Mouse (Mus musculus): ENCODE measurements around the gene Gm17359. TPM values are rescaled to one million over a fixed set of nuclear protein-coding genes. Genes with fewer than 3 reads are reported as not detected.

Gene Gm17359
- polyA plus RNA-seq, 1 experiment from 2014 or later, result 0.11 TPM

- no peaks in the 10 kb centered on the region for H3K27me3 ChIP-seq (ENCODE audit: control insufficient read depth, insufficient read depth, low read length)
- no peaks in the 10 kb centered on the region for H3K36me3 ChIP-seq (ENCODE audit: control insufficient read depth, insufficient read depth, low read length)
- H3K9ac ChIP-seq (ENCODE audit: low read length), result no peak overlapping the region
- H3K27ac ChIP-seq (replicated peaks; ENCODE audit: low read depth, low read length), result no peak overlapping the region
- no peak overlapping the region for H3K4me3 ChIP-seq (ENCODE audit: low read depth, low read length)
- ATAC-seq (ENCODE audit: insufficient number of reproducible peaks, low FRiP score, low TSS enrichment, low read depth) (no peak), DNase-seq (ENCODE audit: low spot score) (no peak)
- H3K9me3 ChIP-seq (ENCODE audit: control insufficient read depth, low read length), result no peaks in the 10 kb centered on the region
- 88% methylated on average over 14 of the region's 14 CpGs for WGBS
- H3K4me2 ChIP-seq (ENCODE audit: low read depth, severe bottlenecking), result no peak overlapping the region
- no peaks in the 10 kb centered on the region for H3K4me1 ChIP-seq (ENCODE audit: control insufficient read depth, insufficient read depth, low read length)
Measured at GRCm38 (mm10) chr3:79452696-79453263, 116.3 kb downstream of the Gm17359 start.

GRCm38 (mm10) chr3:79455761-79456160 lies 119.3 kb downstream of the Gm17359 start:
- ATAC-seq (ENCODE audit: insufficient number of reproducible peaks, low FRiP score, low TSS enrichment, low read depth) (no peak), DNase-seq (ENCODE audit: low spot score) (no peak)
- no peak overlapping the region for H3K4me3 ChIP-seq (ENCODE audit: low read depth, low read length)
- H3K36me3 ChIP-seq (ENCODE audit: control insufficient read depth, insufficient read depth, low read length), result no peaks in the 10 kb centered on the region
- H3K9ac ChIP-seq (ENCODE audit: low read length), result no peak overlapping the region
- no peaks in the 10 kb centered on the region for H3K4me1 ChIP-seq (ENCODE audit: control insufficient read depth, insufficient read depth, low read length)
- no peaks in the 10 kb centered on the region for H3K27me3 ChIP-seq (ENCODE audit: control insufficient read depth, insufficient read depth, low read length)
- 24% methylated on average over 11 of the region's 11 CpGs for WGBS
- no peak overlapping the region for H3K4me2 ChIP-seq (ENCODE audit: low read depth, severe bottlenecking)
- H3K27ac ChIP-seq (replicated peaks; ENCODE audit: low read depth, low read length), result no peak overlapping the region
- no peaks in the 10 kb centered on the region for H3K9me3 ChIP-seq (ENCODE audit: control insufficient read depth, low read length)

- DNase-seq (ENCODE audit: low spot score) (no peak), ATAC-seq (ENCODE audit: insufficient number of reproducible peaks, low FRiP score, low TSS enrichment, low read depth) (no peak)
- Histone ChIP-seq H3K4me2 (ENCODE audit: low read depth, severe bottlenecking) (no peak overlapping the region), H3K4me1 (ENCODE audit: control insufficient read depth, insufficient read depth, low read length) (no peaks in the 10 kb centered on the region), H3K4me3 (ENCODE audit: low read depth, low read length) (no peak overlapping the region), H3K27me3 (ENCODE audit: control insufficient read depth, insufficient read depth, low read length) (no peaks in the 10 kb centered on the region), H3K9me3 (ENCODE audit: control insufficient read depth, low read length) (no peaks in the 10 kb centered on the region), H3K27ac (replicated peaks; ENCODE audit: low read depth, low read length) (no peak overlapping the region), H3K9ac (ENCODE audit: low read length) (no peak overlapping the region), H3K36me3 (ENCODE audit: control insufficient read depth, insufficient read depth, low read length) (peaks cover 3% of the 10 kb centered on the region; the same call in 1 of the 2 replicates)
- 93% methylated on average over 14 of the region's 14 CpGs for WGBS
Measured at GRCm38 (mm10) chr3:79458651-79459275, 122.3 kb downstream of the Gm17359 start.

- Histone ChIP-seq H3K36me3 (ENCODE audit: control insufficient read depth, insufficient read depth, low read length) (peaks cover 2% of the 10 kb centered on the region; the same call in 1 of the 2 replicates), H3K27ac (replicated peaks; ENCODE audit: low read depth, low read length) (no peak overlapping the region), H3K4me1 (ENCODE audit: control insufficient read depth, insufficient read depth, low read length) (no peaks in the 10 kb centered on the region), H3K27me3 (ENCODE audit: control insufficient read depth, insufficient read depth, low read length) (no peaks in the 10 kb centered on the region), H3K9ac (ENCODE audit: low read length) (no peak overlapping the region), H3K4me3 (ENCODE audit: low read depth, low read length) (no peak overlapping the region), H3K4me2 (ENCODE audit: low read depth, severe bottlenecking) (no peak overlapping the region), H3K9me3 (ENCODE audit: control insufficient read depth, low read length) (no peaks in the 10 kb centered on the region)
- no peak for DNase-seq (ENCODE audit: low spot score)
- WGBS, result 94% methylated on average over 5 of the region's 5 CpGs
- no peak for ATAC-seq (ENCODE audit: insufficient number of reproducible peaks, low FRiP score, low TSS enrichment, low read depth)
Measured at GRCm38 (mm10) chr3:79469440-79469839, 133.0 kb downstream of the Gm17359 start.

- Histone ChIP-seq H3K36me3 (ENCODE audit: control insufficient read depth, insufficient read depth, low read length) (no peaks in the 10 kb centered on the region), H3K27me3 (ENCODE audit: control insufficient read depth, insufficient read depth, low read length) (no peaks in the 10 kb centered on the region), H3K4me2 (ENCODE audit: low read depth, severe bottlenecking) (no peak overlapping the region), H3K4me1 (ENCODE audit: control insufficient read depth, insufficient read depth, low read length) (no peaks in the 10 kb centered on the region), H3K27ac (replicated peaks; ENCODE audit: low read depth, low read length) (no peak overlapping the region), H3K9me3 (ENCODE audit: control insufficient read depth, low read length) (no peaks in the 10 kb centered on the region), H3K9ac (ENCODE audit: low read length) (no peak overlapping the region), H3K4me3 (ENCODE audit: low read depth, low read length) (no peak overlapping the region)
- 98% methylated on average over 5 of the region's 5 CpGs for WGBS
- ATAC-seq (ENCODE audit: insufficient number of reproducible peaks, low FRiP score, low TSS enrichment, low read depth) (no peak), DNase-seq (ENCODE audit: low spot score) (no peak)
Measured at GRCm38 (mm10) chr3:79472362-79472761, 135.9 kb downstream of the Gm17359 start.

- no peak for DNase-seq (ENCODE audit: low spot score)
- Histone ChIP-seq H3K9ac (ENCODE audit: low read length) (no peak overlapping the region), H3K36me3 (ENCODE audit: control insufficient read depth, insufficient read depth, low read length) (no peaks in the 10 kb centered on the region), H3K27ac (replicated peaks; ENCODE audit: low read depth, low read length) (no peak overlapping the region), H3K27me3 (ENCODE audit: control insufficient read depth, insufficient read depth, low read length) (no peaks in the 10 kb centered on the region), H3K9me3 (ENCODE audit: control insufficient read depth, low read length) (no peaks in the 10 kb centered on the region), H3K4me2 (ENCODE audit: low read depth, severe bottlenecking) (no peak overlapping the region), H3K4me1 (ENCODE audit: control insufficient read depth, insufficient read depth, low read length) (no peaks in the 10 kb centered on the region), H3K4me3 (ENCODE audit: low read depth, low read length) (no peak overlapping the region)
- ATAC-seq (ENCODE audit: insufficient number of reproducible peaks, low FRiP score, low TSS enrichment, low read depth), result no peak
- WGBS, result 78% methylated on average over 4 of the region's 4 CpGs
Measured at GRCm38 (mm10) chr3:79474911-79475310, 138.4 kb downstream of the Gm17359 start.

GRCm38 (mm10) chr3:79475980-79476379 lies 139.5 kb downstream of the Gm17359 start:
- Histone ChIP-seq H3K9me3 (ENCODE audit: control insufficient read depth, low read length) (no peaks in the 10 kb centered on the region), H3K36me3 (ENCODE audit: control insufficient read depth, insufficient read depth, low read length) (no peaks in the 10 kb centered on the region), H3K4me2 (ENCODE audit: low read depth, severe bottlenecking) (no peak overlapping the region), H3K4me1 (ENCODE audit: control insufficient read depth, insufficient read depth, low read length) (no peaks in the 10 kb centered on the region), H3K27me3 (ENCODE audit: control insufficient read depth, insufficient read depth, low read length) (no peaks in the 10 kb centered on the region), H3K4me3 (ENCODE audit: low read depth, low read length) (no peak overlapping the region), H3K9ac (ENCODE audit: low read length) (no peak overlapping the region), H3K27ac (replicated peaks; ENCODE audit: low read depth, low read length) (no peak overlapping the region)
- 92% methylated on average over 2 of the region's 2 CpGs for WGBS
- DNase-seq (ENCODE audit: low spot score) (no peak), ATAC-seq (ENCODE audit: insufficient number of reproducible peaks, low FRiP score, low TSS enrichment, low read depth) (no peak)

GRCm38 (mm10) chr3:79478400-79478799 lies 141.9 kb downstream of the Gm17359 start:
- Histone ChIP-seq H3K36me3 (ENCODE audit: control insufficient read depth, insufficient read depth, low read length) (no peaks in the 10 kb centered on the region), H3K9ac (ENCODE audit: low read length) (no peak overlapping the region), H3K4me3 (ENCODE audit: low read depth, low read length) (no peak overlapping the region), H3K4me1 (ENCODE audit: control insufficient read depth, insufficient read depth, low read length) (no peaks in the 10 kb centered on the region), H3K4me2 (ENCODE audit: low read depth, severe bottlenecking) (no peak overlapping the region), H3K27ac (replicated peaks; ENCODE audit: low read depth, low read length) (no peak overlapping the region), H3K9me3 (ENCODE audit: control insufficient read depth, low read length) (no peaks in the 10 kb centered on the region; the same call in 1 of the 2 replicates), H3K27me3 (ENCODE audit: control insufficient read depth, insufficient read depth, low read length) (no peaks in the 10 kb centered on the region)
- WGBS, result 81% methylated on average over 8 of the region's 8 CpGs
- DNase-seq (ENCODE audit: low spot score) (no peak), ATAC-seq (ENCODE audit: insufficient number of reproducible peaks, low FRiP score, low TSS enrichment, low read depth) (no peak)

Measured in limb, embryonic 11.5 days (tissue).